Mouse (Mus musculus) C2C12 (cell line): ENCODE data around the gene Dnajc3. TPM values are rescaled to one million over a fixed set of nuclear protein-coding genes. Genes with fewer than 3 reads are reported as not detected.

ENCODE experiments used
- H3K27me3 ChIP-seq: one replicate; pipeline ENCODE4 v1.6.1; 2011; ENCODE audit not compliant: control insufficient read depth, insufficient read depth, insufficient read length
- H3K36me3 ChIP-seq: one replicate; pipeline ENCODE4 v1.6.1; 2011; ENCODE audit not compliant: control insufficient read depth, insufficient read depth
- H3K4me3 ChIP-seq: one replicate; pipeline ENCODE4 v1.5.1; 2011; ENCODE audit warnings: mild to moderate bottlenecking, control low read depth; ENCODE audit not compliant: poor library complexity, insufficient read depth, severe bottlenecking
- H3K79me2 ChIP-seq: one replicate; pipeline ENCODE4 v1.6.1; 2011; ENCODE audit not compliant: control insufficient read depth, insufficient read depth
- H3K79me3 ChIP-seq: one replicate; pipeline ENCODE4 v1.6.1; 2011; ENCODE audit warnings: low read depth, control low read depth
- H3ac ChIP-seq: one replicate; pipeline ENCODE3; 2011; ENCODE audit warnings: low read depth; ENCODE audit not compliant: control insufficient read depth, insufficient read length
- CEBPB ChIP-seq: IDR thresholded peaks from one replicate; pipeline ENCODE4 v1.6.1; 2011; ENCODE audit warnings: low read depth, mild to moderate bottlenecking, control low read depth, moderate library complexity
- CTCF ChIP-seq: IDR thresholded peaks from one replicate; pipeline ENCODE4 v1.5.1; 2011; ENCODE audit not compliant: control insufficient read depth, insufficient read depth, insufficient read length
- FOSL1 ChIP-seq: IDR thresholded peaks from one replicate; pipeline ENCODE4 v1.8.0; 2011; ENCODE audit warnings: mild to moderate bottlenecking, low read length; ENCODE audit not compliant: poor library complexity, insufficient read depth, severe bottlenecking
- MAX ChIP-seq: IDR thresholded peaks from one replicate; pipeline ENCODE4 v1.6.1; 2011; ENCODE audit warnings: mild to moderate bottlenecking, control low read depth
- MYOD1 ChIP-seq: IDR thresholded peaks from one replicate; pipeline ENCODE4 v1.6.1; 2011; ENCODE audit warnings: low read depth; ENCODE audit not compliant: control insufficient read depth, insufficient read length
- MYOG ChIP-seq: IDR thresholded peaks from one replicate; pipeline ENCODE4 v1.6.1; 2011; ENCODE audit not compliant: control insufficient read depth, insufficient read length; ENCODE audit errors: extremely low read depth
- USF1 ChIP-seq: IDR thresholded peaks from one replicate; pipeline ENCODE4 v1.6.1; 2011; ENCODE audit warnings: low read depth, mild to moderate bottlenecking, control low read depth, moderate library complexity
- polyA plus RNA-seq: library from polyadenylated mRNA; unstranded; fragments of >200 nt; fragmentation: generic; extraction: Trizol; gene quantifications from one replicate; pipeline ENCODE4 v1.2.1, GENCODE M21; 2012; ENCODE audit warnings: missing spikeins

Gene Dnajc3
- polyA plus RNA-seq, 1 experiment, result 11.4 TPM

DNA sequence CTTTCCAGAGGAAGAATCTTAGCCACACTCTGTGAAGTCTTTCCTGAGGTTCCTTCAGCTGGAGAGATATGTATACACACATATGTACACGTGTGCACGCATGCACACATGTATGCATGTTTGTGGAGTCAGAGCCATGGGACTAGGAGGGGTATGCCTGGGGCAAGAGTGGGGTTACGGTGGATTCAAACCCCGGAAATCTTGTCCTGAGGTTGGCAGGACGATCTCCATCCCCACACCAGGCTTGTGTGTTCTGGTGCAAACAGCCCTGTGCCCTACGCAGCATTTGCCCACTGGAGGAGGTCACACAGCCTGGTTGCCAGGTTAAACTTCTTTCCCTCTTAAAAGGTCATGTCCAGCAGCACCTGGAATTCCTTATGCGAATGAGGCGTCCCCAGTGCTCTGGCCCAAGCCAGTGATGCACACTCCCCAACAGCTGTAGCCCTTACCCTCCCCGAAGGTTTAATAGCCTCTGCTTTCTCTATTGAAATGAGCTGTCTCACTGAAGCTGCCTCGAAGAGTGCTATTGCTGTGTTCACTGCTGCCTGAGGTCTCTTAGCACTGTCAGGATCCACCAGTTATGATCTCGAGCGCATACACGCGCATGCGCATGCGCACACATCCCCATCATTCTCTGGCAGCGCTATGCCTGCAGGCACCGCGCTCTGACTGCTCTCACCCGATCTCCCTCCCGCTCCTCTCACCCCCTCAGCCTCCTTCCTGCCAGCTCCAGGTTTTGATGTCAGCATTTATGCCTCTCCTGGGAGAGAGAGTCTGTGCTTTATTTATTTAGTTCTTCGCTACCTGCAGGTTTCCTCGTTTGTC, 75.0 kb downstream of the Dnajc3 start:
- Histone ChIP-seq H3K27me3 (no peaks in the 10 kb centered on the region), H3K4me3 (no peak overlapping the region), H3ac (no peak overlapping the region), H3K36me3 (peaks cover 11% of the 10 kb centered on the region), H3K79me3 (no peaks in the 10 kb centered on the region), H3K79me2 (no peaks in the 10 kb centered on the region)
- TF ChIP-seq USF1 (no peak), FOSL1 (no peak), CEBPB (no peak), MYOD1 (no peak), MYOG (no peak), MAX (no peak), CTCF (no peak)

DNA sequence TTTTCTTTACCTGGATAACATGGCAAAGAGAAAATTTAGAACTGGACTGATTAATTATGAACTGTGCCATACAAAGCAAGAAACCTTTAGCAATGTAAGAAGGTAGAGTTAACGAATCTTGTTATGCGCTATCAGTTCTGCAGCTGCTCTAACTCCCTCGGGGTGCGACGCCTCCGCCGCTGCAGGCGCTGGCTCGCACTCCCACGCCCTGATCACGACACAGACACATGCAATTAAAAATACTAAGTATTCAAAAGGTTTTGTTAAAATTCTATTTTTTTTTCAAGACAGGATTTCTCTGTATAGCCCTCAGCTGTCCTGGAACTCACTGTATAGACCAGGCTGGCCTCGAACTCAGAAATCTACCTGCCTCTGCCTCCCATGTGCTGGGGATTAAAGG, 75.8 kb downstream of the Dnajc3 start:
- TF ChIP-seq MYOG (no peak), MYOD1 (no peak), CEBPB (no peak), FOSL1 (no peak), MAX (no peak), USF1 (no peak)
- Histone ChIP-seq H3K4me3 (no peak overlapping the region), H3K79me2 (no peaks in the 10 kb centered on the region), H3K79me3 (no peaks in the 10 kb centered on the region), H3ac (no peak overlapping the region), H3K27me3 (no peaks in the 10 kb centered on the region), H3K36me3 (peaks cover 6% of the 10 kb centered on the region)

DNA sequence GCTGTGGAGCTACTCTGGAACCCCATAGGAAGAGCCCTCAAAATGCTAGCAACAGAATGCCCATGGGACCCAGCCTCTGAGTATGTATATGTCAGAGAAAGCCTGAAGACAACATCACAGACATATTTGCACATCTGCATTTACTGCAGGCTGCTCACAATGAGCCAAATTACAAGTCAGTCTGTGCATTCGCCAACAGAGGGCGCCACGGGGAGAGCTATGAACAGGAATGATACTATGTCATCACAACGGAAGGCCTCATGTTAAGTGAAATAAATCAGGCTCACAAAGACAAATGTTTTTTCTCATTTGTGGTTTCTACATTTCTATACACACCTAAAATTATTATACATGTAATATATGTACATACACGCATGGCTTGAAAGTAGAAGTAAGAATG, 88.1 kb downstream of the Dnajc3 start:
- TF ChIP-seq FOSL1 (no peak), MYOD1 (no peak), USF1 (no peak)
- no peaks in the 10 kb centered on the region for H3K27me3 ChIP-seq
- no peak overlapping the region for H3ac ChIP-seq
- H3K36me3 ChIP-seq, result peaks cover 21% of the 10 kb centered on the region
- H3K79me2 ChIP-seq, result no peaks in the 10 kb centered on the region
- no peak overlapping the region for H3K4me3 ChIP-seq
- H3K79me3 ChIP-seq, result no peaks in the 10 kb centered on the region

DNA sequence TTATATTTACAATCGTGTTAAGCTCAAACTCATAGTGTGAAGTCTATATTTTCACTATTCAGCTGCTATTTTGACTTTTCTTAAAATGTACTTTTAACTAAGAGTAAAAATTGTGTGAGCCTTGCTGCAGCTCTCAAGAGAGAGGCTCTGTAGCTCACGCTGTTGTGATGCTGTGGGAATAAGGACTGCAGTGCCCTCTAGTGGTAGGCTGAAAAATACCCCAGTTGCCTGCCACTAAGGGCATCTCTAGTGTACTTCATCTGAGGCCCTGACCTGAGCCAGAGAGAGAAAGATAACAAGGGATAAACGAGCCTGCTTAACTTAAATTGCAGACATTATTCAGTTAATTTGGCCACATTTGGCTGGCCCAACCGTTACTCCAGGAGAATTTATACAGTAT, 89.4 kb downstream of the Dnajc3 start:
- TF ChIP-seq FOSL1 (no peak), MAX (no peak), MYOD1 (no peak), CEBPB (no peak), MYOG (no peak), USF1 (no peak), CTCF (peak; percentile 44)
- no peak overlapping the region for H3ac ChIP-seq
- H3K4me3 ChIP-seq, result no peak overlapping the region
- H3K79me3 ChIP-seq, result no peaks in the 10 kb centered on the region
- peaks cover 21% of the 10 kb centered on the region for H3K36me3 ChIP-seq
- no peaks in the 10 kb centered on the region for H3K79me2 ChIP-seq
- H3K27me3 ChIP-seq, result no peaks in the 10 kb centered on the region

DNA sequence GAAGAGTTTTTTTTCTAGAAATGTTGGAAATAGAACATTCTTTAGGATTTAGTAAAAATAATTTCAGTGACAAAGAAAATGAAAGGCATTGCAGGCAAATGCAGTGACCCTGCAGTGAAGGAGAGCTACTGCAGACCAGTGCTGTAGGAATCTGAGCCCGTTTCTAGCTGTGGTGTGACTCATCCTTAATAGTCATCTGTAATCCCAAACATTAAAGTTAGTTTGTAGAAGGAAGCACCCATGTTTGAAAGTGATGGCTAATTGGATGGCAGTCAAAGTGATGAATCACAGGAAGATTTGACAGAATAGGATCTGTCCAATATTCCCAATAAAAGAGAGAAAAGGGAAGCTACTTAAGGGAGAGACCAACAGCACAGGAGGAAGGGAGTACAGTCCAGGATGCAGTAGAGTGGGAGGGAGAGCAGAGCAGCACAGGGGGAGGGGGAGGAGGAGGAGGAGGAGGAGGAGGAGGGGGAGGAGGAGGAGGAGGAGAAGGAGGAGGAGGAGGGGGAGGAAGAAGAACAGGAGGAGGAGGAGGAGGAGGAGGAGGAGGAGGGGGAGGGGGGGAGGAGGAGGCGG, 90.0 kb downstream of the Dnajc3 start:
- H3K79me3 ChIP-seq, result no peaks in the 10 kb centered on the region
- no peaks in the 10 kb centered on the region for H3K79me2 ChIP-seq
- TF ChIP-seq CTCF, result no peak
- no peak for TF ChIP-seq MYOD1
- peak; percentile 55 for TF ChIP-seq FOSL1
- no peak for TF ChIP-seq MAX
- no peaks in the 10 kb centered on the region for H3K27me3 ChIP-seq
- H3K36me3 ChIP-seq, result peaks cover 24% of the 10 kb centered on the region
- no peak overlapping the region for H3K4me3 ChIP-seq
- H3ac ChIP-seq, result no peak overlapping the region

Other genes with a start within 250 kb of the Dnajc3 start
- gene Abcc4, start 231.8 kb upstream of the Dnajc3 start, polyA plus RNA-seq, result 9.0 TPM
- not detected for gene Cldn10, start 150.1 kb upstream of the Dnajc3 start, polyA plus RNA-seq
- gene Dzip1, start 12.5 kb upstream of the Dnajc3 start, polyA plus RNA-seq, result 4.7 TPM
- 2.6 TPM for gene Uggt2, start 161.5 kb downstream of the Dnajc3 start, polyA plus RNA-seq
- not detected for gene Hs6st3, start 200.4 kb downstream of the Dnajc3 start, polyA plus RNA-seq